Mouse (Mus musculus) erythroid progenitor cell, adult 5-6 weeks (primary cell): ENCODE measurements at regions not wholly inside any gene's neighbourhood (a gene's known extent, or its start where the extent isn't known, plus 50 kb on each side); places are given as distances from the start of the nearest gene placed in this dataset.

Source experiments
- ATAC-seq: replicated peaks from 2 replicates; pipeline ENCODE4 v1.8.0; 2016; ENCODE audit warnings: moderate number of reproducible peaks, mild to moderate bottlenecking, moderate TSS enrichment, inconsistent platforms; ENCODE audit not compliant: poor library complexity, low FRiP score, severe bottlenecking

GRCm38 (mm10) chr4:62807926-62808552, 157.3 kb upstream of the Zfp618 start:
- ATAC-seq, result no peak

GRCm38 (mm10) chr4:62808553-62808950, 156.8 kb upstream of the Zfp618 start:
- ATAC-seq, result no peak

- ATAC-seq, result no peak
Observed at GRCm38 (mm10) chr4:62809048-62809447, 156.3 kb upstream of the Zfp618 start.

GRCm38 (mm10) chr4:62819889-62820288, 145.5 kb upstream of the Zfp618 start:
- no peak for ATAC-seq

GRCm38 (mm10) chr4:62821288-62821687, 144.1 kb upstream of the Zfp618 start:
- ATAC-seq, result no peak

GRCm38 (mm10) chr4:62822568-62822967, 142.8 kb upstream of the Zfp618 start:
- ATAC-seq, result no peak

GRCm38 (mm10) chr4:62823082-62823481, 142.3 kb upstream of the Zfp618 start:
- ATAC-seq, result no peak

GRCm38 (mm10) chr4:62823555-62824250, 141.7 kb upstream of the Zfp618 start:
- ATAC-seq, result no peak

- no peak for ATAC-seq
Observed at GRCm38 (mm10) chr4:62824581-62824980, 140.8 kb upstream of the Zfp618 start.

- no peak for ATAC-seq
Observed at GRCm38 (mm10) chr4:62825256-62825655, 140.1 kb upstream of the Zfp618 start.

- ATAC-seq, result no peak
Observed at GRCm38 (mm10) chr4:62828963-62829362, 136.4 kb upstream of the Zfp618 start.

GRCm38 (mm10) chr4:62833944-62834343, 131.4 kb upstream of the Zfp618 start:
- no peak for ATAC-seq

GRCm38 (mm10) chr4:62836875-62837274, 128.5 kb upstream of the Zfp618 start:
- no peak for ATAC-seq

- no peak for ATAC-seq
Observed at GRCm38 (mm10) chr4:62850526-62850925, 114.8 kb upstream of the Zfp618 start.

GRCm38 (mm10) chr4:62853335-62853734, 112.0 kb upstream of the Zfp618 start:
- no peak for ATAC-seq

GRCm38 (mm10) chr4:62856406-62856805, 109.0 kb upstream of the Zfp618 start:
- ATAC-seq, result no peak

- ATAC-seq, result no peak
Observed at GRCm38 (mm10) chr4:62862756-62863155, 102.6 kb upstream of the Zfp618 start.

GRCm38 (mm10) chr4:62870391-62870983, 94.9 kb upstream of the Zfp618 start:
- ATAC-seq, result no peak

- no peak for ATAC-seq
Observed at GRCm38 (mm10) chr4:62872562-62872961, 92.8 kb upstream of the Zfp618 start.

GRCm38 (mm10) chr4:62873986-62874385, 91.4 kb upstream of the Zfp618 start:
- ATAC-seq, result no peak

GRCm38 (mm10) chr4:62878063-62878462, 87.3 kb upstream of the Zfp618 start:
- no peak for ATAC-seq
